Mouse (Mus musculus) hindbrain, embryonic 15.5 days (tissue): ENCODE measurements at regions not wholly inside any gene's neighbourhood (a gene's known extent, or its start where the extent isn't known, plus 50 kb on each side); places are given as distances from the start of the nearest gene placed in this dataset.
A peak's percentile ranks its signal among the peaks of the same experiment; 100 is the strongest.

Source experiments
- ATAC-seq: fragments of 200-750 bp; cut with Nextera tagmentation; 2 replicates; pipeline ENCODE4 v1.8.0; 2017; ENCODE audit warnings: low read depth, moderate number of reproducible peaks, moderate TSS enrichment; ENCODE audit not compliant: low FRiP score
- H3K27ac ChIP-seq: fragments of 300-500 bp; sonication (generic); replicated peaks from 2 replicates; pipeline ENCODE4 v1.5.1; 2015; ENCODE audit warnings: mild to moderate bottlenecking, inconsistent platforms
- H3K27me3 ChIP-seq: fragments of 300-500 bp; sonication (generic); 2 replicates; pipeline ENCODE4 v1.6.1; 2015; ENCODE audit warnings: control low read depth, inconsistent platforms
- H3K36me3 ChIP-seq: fragments of 300-500 bp; sonication (generic); 2 replicates; pipeline ENCODE4 v1.6.1; 2015; ENCODE audit warnings: control low read depth, inconsistent platforms
- H3K4me1 ChIP-seq: fragments of 300-500 bp; sonication (generic); replicated peaks from 2 replicates; pipeline ENCODE4 v1.6.1; 2015; ENCODE audit warnings: control low read depth, inconsistent platforms
- H3K4me2 ChIP-seq: fragments of 300-500 bp; sonication (generic); 2 replicates; pipeline ENCODE4 v1.6.1; 2015; ENCODE audit warnings: moderate library complexity, mild to moderate bottlenecking, inconsistent platforms
- H3K4me3 ChIP-seq: fragments of 300-500 bp; sonication (generic); 2 replicates; pipeline ENCODE4 v1.5.1; 2015; ENCODE audit warnings: mild to moderate bottlenecking, inconsistent platforms
- H3K9ac ChIP-seq: fragments of 300-500 bp; sonication (generic); 2 replicates; pipeline ENCODE4 v1.6.1; 2015; ENCODE audit warnings: inconsistent platforms
- H3K9me3 ChIP-seq: fragments of 300-500 bp; sonication (generic); 2 replicates; pipeline ENCODE4 v1.6.1; 2016; ENCODE audit warnings: control low read depth, inconsistent platforms
- WGBS: fragments of 180-500 bp; shearing (Covaris S2); methylation state at CpG from one replicate; pipeline ENCODE4 v1.1.7; 2015; 5-methylcytosine and 5-hydroxymethylcytosine counted together

DNA sequence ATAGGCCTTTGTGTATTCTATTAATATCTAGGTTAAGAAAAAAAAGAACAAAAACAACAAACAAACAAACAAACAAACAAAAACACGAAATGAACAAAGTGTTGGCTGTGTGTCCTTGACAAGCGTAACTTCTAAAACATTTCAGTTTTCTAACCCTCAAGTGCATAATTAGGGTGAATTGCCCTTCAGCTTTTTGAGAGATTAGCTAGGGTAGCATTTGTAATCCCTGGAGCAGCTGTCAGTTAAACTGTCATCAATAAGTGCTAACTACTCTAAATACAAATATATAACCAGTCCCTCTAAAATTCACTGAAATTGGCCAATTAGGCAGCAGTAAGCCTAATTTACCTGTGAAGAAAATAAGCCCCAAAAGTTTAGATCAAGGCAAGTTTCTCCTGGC is 467.6 kb downstream of the Gabrg2 start:
- no peaks in the 10 kb centered on the region for H3K36me3 ChIP-seq
- no peak for ATAC-seq
- H3K9me3 ChIP-seq = no peaks in the 10 kb centered on the region
- H3K27ac ChIP-seq = no peak overlapping the region
- no peak overlapping the region for H3K4me2 ChIP-seq
- WGBS = 74% methylated on average over 2 of the region's 2 CpGs
- H3K4me1 ChIP-seq = no peaks in the 10 kb centered on the region
- no peaks in the 10 kb centered on the region for H3K27me3 ChIP-seq
- H3K9ac ChIP-seq = no peak overlapping the region
- H3K4me3 ChIP-seq = no peak overlapping the region

DNA sequence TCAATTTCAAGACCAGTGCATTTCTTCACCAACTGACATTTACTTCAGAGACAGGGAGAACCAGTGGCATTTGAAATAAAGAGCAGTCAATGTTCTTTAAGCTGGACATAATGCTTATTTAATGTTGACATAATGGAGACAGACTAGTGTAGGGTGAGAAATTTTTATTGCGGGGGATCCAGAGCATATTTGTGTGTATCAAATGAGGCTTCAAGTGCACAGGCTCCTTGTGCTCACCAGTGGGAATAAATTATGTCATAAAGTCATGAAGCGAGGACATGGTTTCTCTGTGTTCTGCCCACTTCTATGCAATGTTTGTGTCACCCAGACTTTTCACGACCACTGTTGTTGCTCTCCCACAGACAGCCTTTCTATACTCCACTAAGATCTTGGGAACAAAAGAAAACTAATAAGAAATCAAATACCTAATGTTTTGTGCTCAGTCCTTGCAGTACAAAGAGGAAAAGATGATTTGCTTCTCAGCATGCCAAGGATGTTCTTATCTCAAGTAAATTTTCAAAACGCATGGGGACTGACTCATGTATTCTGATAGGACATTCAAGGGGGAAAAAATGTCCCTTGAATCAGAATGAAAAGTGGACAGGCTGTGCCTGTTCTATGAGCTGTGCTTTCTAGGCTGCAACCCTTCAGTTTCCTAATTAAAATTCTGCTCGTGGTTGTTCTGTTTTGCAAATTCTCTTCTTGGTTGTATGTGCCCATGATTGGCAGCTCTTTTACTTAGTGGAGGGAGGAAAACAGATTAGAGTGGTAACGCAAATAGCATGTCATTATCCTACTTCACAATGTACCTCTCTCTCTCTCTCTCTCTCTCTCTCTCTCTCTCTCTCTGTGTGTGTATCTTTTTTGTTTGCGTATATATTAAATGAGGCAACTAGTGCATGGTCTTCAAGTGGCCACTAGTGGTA is 468.4 kb downstream of the Gabrg2 start:
- peak; percentile 54; the same call in 1 of the 2 replicates for ATAC-seq

DNA sequence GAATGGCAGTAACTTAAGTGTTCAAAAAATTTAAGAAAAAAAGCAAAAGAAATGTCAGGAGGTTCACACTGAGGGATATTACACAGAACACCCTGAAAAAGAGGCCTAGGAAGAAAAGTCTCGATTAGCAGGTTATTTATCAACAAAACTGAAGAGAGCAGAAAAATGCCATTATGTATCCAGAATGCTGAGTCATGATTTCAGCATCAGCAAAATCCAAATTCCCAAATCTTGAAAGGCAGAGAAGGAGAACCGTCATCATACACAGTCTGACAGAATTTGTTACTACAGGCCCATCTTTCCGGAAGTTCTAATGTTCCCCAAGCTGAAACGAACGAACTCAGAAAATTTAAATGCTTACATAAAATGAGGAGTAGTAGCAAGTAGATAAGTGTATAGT is 475.7 kb downstream of the Gabrg2 start:
- no peak for ATAC-seq
- WGBS = 91% methylated on average over 5 of the region's 5 CpGs
- H3K4me1 ChIP-seq = no peaks in the 10 kb centered on the region

More for the DNA sequence above, 468.4 kb downstream of the Gabrg2 start:
- H3K4me1 ChIP-seq = no peaks in the 10 kb centered on the region
- H3K9ac ChIP-seq = no peak overlapping the region
- H3K9me3 ChIP-seq = no peaks in the 10 kb centered on the region
- no peak overlapping the region for H3K4me2 ChIP-seq
- no peak overlapping the region for H3K4me3 ChIP-seq
- 39% methylated on average over 7 of the region's 7 CpGs for WGBS
- no peaks in the 10 kb centered on the region for H3K36me3 ChIP-seq
- no peaks in the 10 kb centered on the region for H3K27me3 ChIP-seq
- H3K27ac ChIP-seq = peak overlapping the region; percentile 45; the same call in 1 of the 2 replicates

DNA sequence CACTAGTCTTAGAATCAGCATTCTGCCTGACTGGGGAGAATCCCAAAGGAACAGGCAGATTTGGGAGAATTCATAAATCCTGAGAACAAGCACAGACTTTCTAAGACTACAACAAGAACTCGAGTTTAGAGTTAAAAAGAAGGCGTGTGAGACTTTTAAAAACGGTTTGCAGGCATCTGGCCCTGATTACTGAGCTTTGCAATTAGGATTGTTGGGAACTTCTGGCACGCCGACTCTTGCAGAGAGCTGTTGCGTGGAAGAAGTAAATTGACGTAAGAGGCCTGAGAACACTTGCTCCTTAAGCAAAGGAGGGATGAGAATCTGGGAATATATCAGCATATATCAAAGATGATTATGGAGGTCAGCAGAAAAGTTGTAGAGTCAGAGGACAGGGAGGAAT is 507.4 kb downstream of the Gabrg2 start:
- Histone ChIP-seq H3K27ac (no peak overlapping the region), H3K4me1 (no peaks in the 10 kb centered on the region), H3K27me3 (no peaks in the 10 kb centered on the region), H3K4me3 (no peak overlapping the region), H3K4me2 (no peak overlapping the region), H3K9ac (no peak overlapping the region), H3K9me3 (no peaks in the 10 kb centered on the region), H3K36me3 (no peaks in the 10 kb centered on the region)
- WGBS = 83% methylated on average over 7 of the region's 7 CpGs
- no peak for ATAC-seq

More for the DNA sequence above, 475.7 kb downstream of the Gabrg2 start:
- no peak overlapping the region for H3K27ac ChIP-seq
- no peaks in the 10 kb centered on the region for H3K36me3 ChIP-seq
- H3K9ac ChIP-seq = no peak overlapping the region
- H3K4me2 ChIP-seq = no peak overlapping the region
- no peaks in the 10 kb centered on the region for H3K9me3 ChIP-seq
- no peak overlapping the region for H3K4me3 ChIP-seq
- no peaks in the 10 kb centered on the region for H3K27me3 ChIP-seq

DNA sequence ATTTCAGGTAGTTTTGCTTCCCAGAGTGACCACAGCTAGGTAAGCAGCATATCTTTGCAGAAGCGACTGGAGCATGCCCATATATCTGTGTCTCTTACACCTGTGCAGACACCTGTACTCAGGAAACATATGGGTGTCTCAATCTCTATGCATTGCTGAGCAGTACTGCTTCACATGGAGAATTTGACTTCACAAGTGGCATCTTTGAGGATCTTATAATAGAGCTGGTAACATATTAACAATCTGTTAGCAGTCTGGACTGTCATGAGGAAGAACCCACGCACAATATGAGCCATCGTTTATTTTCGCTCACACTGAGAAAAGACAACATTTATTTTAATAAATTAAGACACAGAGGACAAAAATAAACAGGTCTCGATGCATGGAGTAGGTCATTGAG is 508.7 kb downstream of the Gabrg2 start:
- ATAC-seq = no peak

DNA sequence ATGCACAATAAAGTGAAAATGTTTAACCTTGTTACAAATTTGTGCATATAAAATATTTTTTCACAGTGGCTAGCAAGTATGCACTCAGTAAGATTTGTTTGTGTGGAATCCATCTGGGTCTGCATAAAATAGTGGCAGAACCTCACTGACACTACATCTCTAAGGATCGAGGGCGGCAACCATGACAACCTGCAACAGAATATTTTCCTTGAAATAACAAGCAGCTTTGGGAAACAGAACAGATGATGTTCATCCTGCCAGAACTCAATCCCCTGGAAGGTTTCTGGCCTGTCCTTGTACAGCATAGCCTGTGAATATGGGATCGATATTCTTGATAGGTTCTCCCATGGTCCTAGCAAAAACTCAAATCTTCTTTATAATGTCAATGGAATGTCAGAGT is 509.4 kb downstream of the Gabrg2 start:
- Histone ChIP-seq H3K9ac (no peak overlapping the region), H3K4me2 (no peak overlapping the region), H3K27me3 (no peaks in the 10 kb centered on the region), H3K9me3 (no peaks in the 10 kb centered on the region), H3K4me3 (no peak overlapping the region), H3K27ac (no peak overlapping the region), H3K36me3 (no peaks in the 10 kb centered on the region), H3K4me1 (no peaks in the 10 kb centered on the region)
- ATAC-seq = no peak
- WGBS = 81% methylated on average over 3 of the region's 3 CpGs

More for the DNA sequence above, 508.7 kb downstream of the Gabrg2 start:
- H3K4me3 ChIP-seq = no peak overlapping the region
- H3K27me3 ChIP-seq = no peaks in the 10 kb centered on the region
- no peak overlapping the region for H3K27ac ChIP-seq
- no peaks in the 10 kb centered on the region for H3K36me3 ChIP-seq
- H3K4me1 ChIP-seq = no peaks in the 10 kb centered on the region
- 77% methylated on average over 5 of the region's 5 CpGs for WGBS
- no peaks in the 10 kb centered on the region for H3K9me3 ChIP-seq
- H3K9ac ChIP-seq = no peak overlapping the region
- H3K4me2 ChIP-seq = no peak overlapping the region

DNA sequence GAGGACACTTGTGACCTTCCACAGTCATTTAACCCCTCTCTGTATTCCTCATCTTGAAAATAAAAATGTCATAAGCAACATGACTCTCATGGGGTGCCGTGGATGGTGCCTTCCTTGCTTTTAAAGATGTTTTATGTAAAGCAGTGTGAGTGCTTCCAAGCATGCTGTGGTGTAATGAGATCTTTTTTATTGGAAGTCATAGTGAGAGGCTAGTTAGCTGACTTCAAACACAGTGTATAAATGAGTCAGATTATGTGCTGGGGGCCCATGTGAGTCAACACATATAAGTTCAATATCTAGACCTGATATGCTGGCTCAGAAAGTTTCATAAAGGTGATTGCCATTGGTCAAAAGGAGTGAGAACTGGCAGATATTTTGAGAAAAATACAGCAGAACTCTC is 516.8 kb downstream of the Gabrg2 start:
- Histone ChIP-seq H3K4me2 (no peak overlapping the region), H3K9me3 (no peaks in the 10 kb centered on the region), H3K4me1 (no peaks in the 10 kb centered on the region), H3K4me3 (no peak overlapping the region), H3K9ac (no peak overlapping the region), H3K27me3 (no peaks in the 10 kb centered on the region), H3K36me3 (no peaks in the 10 kb centered on the region), H3K27ac (no peak overlapping the region)
- no peak for ATAC-seq
- 46% methylated on average over 1 of the region's 1 CpGs for WGBS

DNA sequence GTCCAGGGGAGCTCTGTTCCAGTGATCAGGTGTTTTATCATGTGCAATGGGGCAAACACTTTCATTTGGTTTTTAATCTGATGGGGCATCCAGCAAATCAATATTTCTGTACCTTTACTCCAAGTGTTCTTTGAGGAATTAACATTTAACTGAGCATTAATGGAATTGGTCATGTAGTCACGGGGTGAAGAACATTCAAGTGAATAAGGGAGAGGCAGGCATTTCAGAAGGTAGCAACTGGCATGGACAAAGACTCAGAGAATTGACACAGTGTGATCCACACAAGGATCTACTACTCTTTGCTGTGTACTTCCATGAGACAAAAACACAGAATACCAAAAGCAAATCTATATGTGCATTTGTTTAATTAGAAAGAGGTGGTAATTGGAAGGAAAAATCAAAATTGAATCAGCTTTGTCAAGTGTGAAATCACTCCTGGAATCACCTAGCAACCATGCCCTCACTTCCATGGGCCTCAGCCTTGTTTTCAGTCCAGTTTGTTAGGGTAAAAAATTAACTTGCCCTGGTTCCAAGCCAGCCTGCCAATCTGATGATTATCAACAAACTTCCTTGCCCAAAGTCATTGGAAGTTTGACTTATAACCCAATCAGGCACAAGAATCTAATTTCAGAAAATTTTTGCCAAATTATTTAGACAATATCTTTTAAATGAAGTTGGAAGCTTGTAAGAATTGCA is 529.6 kb downstream of the Gabrg2 start:
- Histone ChIP-seq H3K27me3 (no peaks in the 10 kb centered on the region), H3K27ac (no peak overlapping the region), H3K36me3 (no peaks in the 10 kb centered on the region), H3K4me3 (no peak overlapping the region), H3K4me2 (no peak overlapping the region), H3K4me1 (no peaks in the 10 kb centered on the region), H3K9ac (no peak overlapping the region), H3K9me3 (no peaks in the 10 kb centered on the region)
- ATAC-seq = no peak
- 55% methylated on average over 1 of the region's 1 CpGs for WGBS

DNA sequence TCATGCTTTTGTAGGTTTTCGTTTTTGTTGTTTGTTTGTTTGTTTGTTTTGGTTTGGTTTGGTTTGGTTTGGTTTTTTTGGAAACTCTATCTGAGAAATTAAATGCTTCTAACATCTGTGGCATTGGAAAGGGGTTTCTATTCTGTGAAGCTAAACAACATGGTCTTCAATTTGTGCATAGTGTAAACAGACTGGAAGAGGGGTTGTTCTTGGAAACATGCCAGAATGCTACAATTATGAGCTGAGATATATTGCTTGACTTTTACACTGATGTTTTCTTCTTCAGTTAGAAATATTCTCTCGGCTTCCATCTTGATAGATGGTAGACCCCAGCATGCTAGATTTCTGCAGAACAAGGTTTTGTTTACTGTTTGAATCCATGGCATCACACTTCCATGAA is 533.3 kb downstream of the Gabrg2 start:
- Histone ChIP-seq H3K4me1 (no peaks in the 10 kb centered on the region), H3K27me3 (no peaks in the 10 kb centered on the region), H3K36me3 (no peaks in the 10 kb centered on the region), H3K9me3 (no peaks in the 10 kb centered on the region), H3K4me2 (no peak overlapping the region), H3K27ac (no peak overlapping the region), H3K4me3 (no peak overlapping the region), H3K9ac (no peak overlapping the region)
- ATAC-seq = no peak
- WGBS = 79% methylated on average over 2 of the region's 2 CpGs

DNA sequence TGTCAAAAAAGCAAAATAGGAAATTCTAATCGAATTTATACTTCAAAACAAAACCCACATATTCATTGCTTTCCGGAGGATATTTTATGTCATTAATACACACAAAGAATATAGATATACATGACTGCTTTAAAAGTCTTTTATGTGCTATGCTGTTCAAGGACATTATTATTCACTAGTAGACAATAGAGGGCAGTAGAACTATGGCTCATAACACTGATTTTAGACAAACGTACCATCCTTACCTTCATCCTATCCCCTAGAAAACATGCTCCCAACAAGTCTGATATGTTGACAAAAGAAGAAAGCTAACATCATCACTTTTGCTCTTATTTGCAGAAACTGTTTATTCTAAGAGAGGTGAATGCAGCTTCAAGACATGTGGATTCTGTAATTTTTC is 566.8 kb downstream of the Gabrg2 start:
- no peak for ATAC-seq
- no peaks in the 10 kb centered on the region for H3K4me1 ChIP-seq
- H3K36me3 ChIP-seq = no peaks in the 10 kb centered on the region
- no peaks in the 10 kb centered on the region for H3K27me3 ChIP-seq
- no peak overlapping the region for H3K4me2 ChIP-seq
- H3K9me3 ChIP-seq = no peaks in the 10 kb centered on the region
- H3K27ac ChIP-seq = no peak overlapping the region
- 69% methylated on average over 3 of the region's 3 CpGs for WGBS
- H3K4me3 ChIP-seq = no peak overlapping the region
- no peak overlapping the region for H3K9ac ChIP-seq

DNA sequence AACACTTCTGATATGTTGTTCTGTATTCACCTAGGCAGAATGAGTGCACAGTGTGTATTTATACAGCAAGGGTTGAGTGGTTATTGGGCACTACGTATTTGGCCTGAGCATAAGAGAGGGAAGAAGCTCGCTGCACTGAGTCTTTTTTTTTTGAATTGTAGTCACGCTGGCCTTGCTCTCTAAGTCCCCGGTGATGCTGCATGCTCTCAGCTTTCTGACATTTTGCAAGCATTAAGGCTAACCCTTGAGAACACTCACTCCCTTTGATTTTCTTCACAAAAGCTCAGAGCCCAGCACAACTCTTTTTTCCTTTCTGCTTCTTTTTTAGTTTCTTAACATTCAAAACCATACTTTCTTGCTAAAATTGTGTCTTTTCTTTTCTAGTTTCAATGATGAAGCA is 575.1 kb downstream of the Gabrg2 start:
- Histone ChIP-seq H3K4me1 (no peaks in the 10 kb centered on the region), H3K27ac (no peak overlapping the region), H3K4me2 (no peak overlapping the region), H3K9me3 (no peaks in the 10 kb centered on the region), H3K4me3 (no peak overlapping the region), H3K36me3 (no peaks in the 10 kb centered on the region), H3K27me3 (no peaks in the 10 kb centered on the region), H3K9ac (no peak overlapping the region)
- WGBS = 63% methylated on average over 4 of the region's 4 CpGs
- ATAC-seq = no peak
